Mouse (Mus musculus) thymus, adult 2 months (tissue): Measurements from ENCODE around the gene Serf2.

ENCODE experiments used
- CTCF ChIP-seq: fragments of 200-500 bp; IDR thresholded peaks from 2 replicates; pipeline ENCODE4 v1.5.1; 2012; ENCODE audit warnings: mild to moderate bottlenecking, control low read depth, low read length, moderate library complexity, borderline replicate concordance; ENCODE audit not compliant: control insufficient read depth, poor library complexity, insufficient read depth; ENCODE audit errors: extremely low read depth
- POLR2A ChIP-seq: fragments of 200-500 bp; IDR thresholded peaks from 2 replicates; pipeline ENCODE4 v1.6.1; 2012; ENCODE audit warnings: mild to moderate bottlenecking, low read length, control low read depth, moderate library complexity; ENCODE audit not compliant: control insufficient read depth, poor library complexity, insufficient read depth; ENCODE audit errors: extremely low read depth

DNA sequence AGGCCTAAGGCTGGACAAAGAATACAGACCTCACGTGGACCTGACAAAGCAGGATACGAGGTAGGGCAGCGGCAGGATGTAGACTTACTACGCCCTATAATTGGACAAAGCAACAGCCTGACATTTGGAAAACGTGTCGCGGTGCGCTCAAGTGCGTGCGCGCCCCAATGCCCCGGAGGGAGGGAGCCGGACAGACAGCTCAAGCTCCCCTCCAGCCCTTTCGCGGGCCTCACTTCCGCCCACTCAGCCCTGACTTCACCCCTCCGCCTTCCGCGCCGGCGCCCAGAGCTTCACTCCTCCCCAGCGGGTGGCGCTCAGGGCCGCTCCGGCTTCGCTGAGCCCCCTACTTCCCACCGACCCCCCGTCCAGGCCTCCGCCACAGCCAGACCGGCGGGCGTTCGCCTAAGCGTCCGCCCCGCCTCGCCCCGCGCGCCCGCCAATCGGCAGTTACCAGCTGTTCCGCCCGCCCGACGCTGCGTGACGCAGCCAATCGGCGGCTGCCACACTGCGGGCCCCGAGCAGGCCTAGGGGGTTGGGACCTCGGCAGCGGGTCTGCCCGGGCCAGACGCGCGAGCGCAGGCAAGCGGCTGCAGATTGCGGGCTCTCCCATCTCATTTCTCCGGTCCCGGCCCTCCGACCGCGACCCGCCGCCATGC, 35.5 kb upstream of the Serf2 start, which contains the start of the genes Pdia3 and Catsper2:
- TF ChIP-seq CTCF (peak; percentile 49; the same call in 1 of the 2 replicates), POLR2A (peak; percentile 97)
